Mouse (Mus musculus): ENCODE data around the gene Nrip1. TPM values are rescaled to one million over a fixed set of nuclear protein-coding genes. Genes with fewer than 3 reads are reported as not detected.

Gene Nrip1
- total RNA-seq, 2 experiments from 2014 or later = 76.2 to 98.8 TPM

DNA sequence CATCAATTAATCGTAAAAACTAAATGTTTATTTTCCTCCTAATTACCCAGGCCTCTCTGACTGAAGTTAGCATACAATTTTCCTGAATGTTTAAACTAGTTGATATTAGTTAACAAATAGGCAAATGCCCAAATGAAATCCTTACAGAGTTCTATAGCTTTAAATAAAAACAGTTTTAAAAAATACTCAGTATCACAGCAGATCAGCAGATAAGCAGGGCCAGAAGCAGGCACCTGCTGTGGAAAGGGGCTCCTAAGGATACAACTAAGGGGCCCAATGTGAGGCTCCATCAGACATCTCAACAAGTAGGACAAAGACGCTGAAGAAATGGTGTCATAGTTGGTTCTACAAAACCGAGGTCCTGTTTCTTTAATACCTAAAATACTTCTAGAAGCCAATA lies 58.0 kb downstream of the Nrip1 start:
- DNase-seq = no peak

- DNase-seq = no peak
These were observed 59.3 kb downstream of the Nrip1 start for GRCm38 (mm10) chr16:76314013-76314950.

GRCm38 (mm10) chr16:76312887-76313420 lies 60.7 kb downstream of the Nrip1 start:
- no peak for DNase-seq

GRCm38 (mm10) chr16:76310791-76311190 lies 62.8 kb downstream of the Nrip1 start:
- no peak for DNase-seq

DNA sequence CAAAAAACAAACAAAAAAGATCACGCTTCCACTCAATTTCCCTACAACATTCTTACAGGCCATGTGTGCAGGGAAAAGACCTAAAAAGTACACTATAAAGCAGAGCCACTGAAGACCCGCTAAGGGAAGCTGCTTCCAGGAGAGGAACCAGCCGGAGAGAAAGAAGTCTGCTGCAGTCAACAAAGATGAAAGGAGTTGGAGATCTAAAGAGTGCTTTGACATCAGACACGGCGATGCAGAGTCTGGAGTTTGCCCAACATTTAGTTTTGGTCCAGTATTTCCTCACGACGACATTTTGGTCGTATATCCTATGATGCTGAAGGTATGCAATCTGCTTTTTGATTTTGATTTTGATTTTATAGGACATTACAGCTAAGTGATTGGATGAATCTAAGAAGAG lies 63.3 kb downstream of the Nrip1 start:
- DNase-seq = no peak

DNA sequence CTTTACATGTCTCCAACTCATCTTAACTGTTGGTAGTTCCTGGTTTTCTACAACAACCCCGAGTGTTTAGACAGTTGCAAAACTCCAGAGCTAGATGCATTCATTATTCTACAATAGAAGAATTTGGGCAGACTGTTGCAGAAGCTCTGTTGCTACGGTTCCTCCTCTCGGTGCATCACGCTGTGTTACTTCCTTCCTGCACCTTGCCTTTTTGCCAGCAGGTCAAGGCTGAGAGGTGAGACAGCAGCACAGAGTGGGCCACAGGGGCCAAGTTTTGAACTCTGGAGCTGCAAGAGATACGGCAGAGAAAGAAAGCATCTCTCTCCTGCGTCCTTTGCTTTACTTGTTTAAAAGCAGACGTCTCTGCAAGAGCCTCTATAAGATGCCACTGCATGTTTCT lies 64.3 kb downstream of the Nrip1 start:
- peak in 1 of 2 experiments; percentile 32 for DNase-seq

DNA sequence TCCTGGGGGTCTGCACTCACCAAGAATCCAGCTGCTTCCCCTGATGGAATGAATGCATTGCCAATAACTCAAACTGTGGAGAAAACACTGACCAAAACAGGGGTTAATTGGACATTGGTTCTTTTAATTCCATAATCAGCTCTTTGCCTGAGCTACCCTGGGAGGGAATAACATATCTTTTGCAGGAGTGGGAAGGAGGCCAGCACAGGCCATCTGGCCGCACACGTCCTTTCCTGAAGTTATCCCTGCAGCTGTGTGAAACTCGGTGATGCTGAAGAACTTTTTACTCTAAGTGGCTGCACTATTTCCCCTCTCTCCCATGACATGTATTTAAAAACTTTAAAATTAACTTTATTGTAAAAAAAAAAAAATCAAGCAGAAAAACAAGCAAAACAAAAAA lies 66.6 kb downstream of the Nrip1 start:
- no peak for DNase-seq

DNA sequence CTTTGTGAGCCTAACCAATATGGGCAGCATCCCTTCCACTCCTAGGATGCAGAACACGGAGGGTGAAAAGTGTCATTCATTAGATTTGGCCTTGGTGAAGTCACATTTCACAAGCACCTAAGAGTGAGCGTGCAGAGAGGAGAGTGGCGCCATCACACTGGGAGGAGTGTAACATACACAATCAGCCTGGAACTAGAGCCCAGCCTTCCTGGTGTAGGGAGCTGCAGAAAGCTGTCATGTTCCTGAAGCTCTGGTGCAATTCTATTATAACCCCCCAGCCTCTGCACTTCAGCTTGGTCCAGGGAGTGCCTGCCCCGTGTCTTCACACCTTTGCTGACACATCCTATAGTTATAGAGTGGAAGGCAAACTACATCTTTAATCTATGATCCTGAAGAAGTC lies 67.2 kb downstream of the Nrip1 start:
- no peak for DNase-seq

DNA sequence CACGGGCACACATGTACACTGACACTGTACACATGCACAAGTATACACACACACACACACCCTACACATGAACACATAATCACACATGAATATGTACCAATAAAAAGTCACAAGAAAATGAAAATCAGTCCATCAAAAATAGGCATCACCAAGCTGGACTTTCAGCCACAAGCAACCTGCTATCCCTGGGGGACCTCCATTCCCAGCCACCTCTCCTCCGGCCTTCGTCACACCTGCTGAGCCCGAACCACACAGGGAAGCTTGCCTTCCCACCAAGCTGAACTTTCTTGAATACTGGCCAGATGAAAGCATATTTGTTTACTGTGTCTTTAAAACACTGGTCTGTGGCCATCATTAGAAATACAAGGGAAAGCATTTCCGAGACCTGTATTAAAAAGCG lies 70.2 kb downstream of the Nrip1 start:
- no peak for DNase-seq

- peak in 1 of 2 experiments; percentile 31 for DNase-seq
These were observed 71.9 kb downstream of the Nrip1 start for GRCm38 (mm10) chr16:76301728-76302050.

- DNase-seq = no peak
These were observed 72.4 kb downstream of the Nrip1 start for GRCm38 (mm10) chr16:76301037-76301727.

DNA sequence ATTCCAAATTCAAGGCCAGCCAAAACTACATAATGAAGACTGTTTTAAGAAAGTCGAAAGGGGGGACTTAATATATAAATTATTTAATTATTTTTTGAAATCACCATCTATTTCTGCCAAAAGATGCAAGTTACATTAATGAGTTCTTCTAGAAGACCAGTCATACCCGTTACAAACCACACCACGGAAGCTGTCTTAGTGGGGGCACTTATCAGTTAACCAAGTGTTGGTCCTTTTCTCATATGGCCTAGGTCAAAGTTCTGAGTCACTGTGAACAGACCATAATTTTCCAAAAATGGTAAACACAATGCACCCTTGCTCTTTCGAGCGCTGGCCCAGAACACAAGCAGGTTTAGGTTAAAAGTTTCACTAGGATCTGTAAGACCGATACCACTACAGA lies 73.2 kb downstream of the Nrip1 start:
- DNase-seq = no peak

DNA sequence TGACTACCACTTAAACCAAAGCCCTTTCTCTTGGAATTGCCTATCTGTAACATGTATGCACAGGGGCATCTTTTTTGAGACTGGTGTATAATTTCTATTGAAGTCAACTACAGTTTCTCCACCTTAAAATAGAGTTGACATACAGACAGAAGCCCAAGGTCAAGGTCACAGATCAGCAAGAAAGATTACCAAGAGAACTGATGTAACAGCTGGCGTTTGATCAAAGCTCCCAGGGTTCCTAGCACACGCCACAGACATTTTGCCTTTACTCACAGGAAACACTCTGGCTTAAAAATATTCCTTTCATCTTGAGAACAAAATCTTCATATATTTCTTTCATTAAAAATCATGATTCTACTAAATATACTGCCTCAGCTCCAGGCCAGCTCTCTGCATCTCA lies 74.1 kb downstream of the Nrip1 start:
- DNase-seq = peak; percentile 64 to 75

DNA sequence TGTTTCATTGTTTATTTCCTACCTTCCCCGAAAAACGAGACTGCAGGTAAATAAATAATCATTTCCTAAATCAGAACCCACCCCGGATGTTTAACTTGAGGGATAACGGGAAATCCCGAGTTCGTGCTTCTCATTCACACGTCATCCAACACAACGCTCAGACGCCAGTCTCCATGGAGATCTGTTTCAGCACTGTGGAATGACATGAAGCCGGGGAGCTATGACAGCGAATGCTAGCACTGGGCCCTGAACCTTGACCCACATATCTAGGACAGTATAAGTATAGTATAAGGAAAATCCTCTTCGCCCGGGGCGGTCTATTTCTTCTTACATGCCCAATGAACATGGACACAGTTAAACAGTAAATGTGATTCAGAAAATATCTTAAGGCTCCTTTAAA lies 78.3 kb downstream of the Nrip1 start:
- peak; percentile 60 to 62 for DNase-seq

GRCm38 (mm10) chr16:76294550-76294949 lies 79.1 kb downstream of the Nrip1 start:
- DNase-seq = no peak

GRCm38 (mm10) chr16:76293765-76294463 lies 79.7 kb downstream of the Nrip1 start:
- peak; percentile 79 to 81 for DNase-seq

GRCm38 (mm10) chr16:76293176-76293575 lies 80.5 kb downstream of the Nrip1 start:
- DNase-seq = no peak

DNA sequence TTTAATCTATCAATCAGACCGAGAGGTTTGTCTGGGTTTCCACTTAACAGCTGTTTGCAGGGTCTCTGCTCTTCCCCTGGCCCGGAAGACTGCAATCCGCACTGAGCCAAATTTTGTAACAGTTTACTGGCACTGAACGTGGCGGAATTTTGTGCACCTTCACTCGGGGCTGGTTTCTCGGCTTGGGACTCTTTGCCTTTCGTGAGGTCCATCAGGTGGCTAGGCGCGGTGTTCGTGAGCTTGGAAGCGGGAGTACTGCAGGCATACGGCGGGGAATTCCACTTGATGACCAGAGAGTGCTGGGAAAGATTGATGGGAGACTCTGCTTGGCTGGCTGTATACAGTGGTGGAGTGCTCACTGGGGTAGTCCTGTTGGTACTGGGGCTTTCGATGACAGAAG lies 81.0 kb downstream of the Nrip1 start:
- DNase-seq = no peak

- no peak for DNase-seq
These were observed 82.3 kb downstream of the Nrip1 start for GRCm38 (mm10) chr16:76291366-76291765.

- no peak for DNase-seq
These were observed 84.1 kb downstream of the Nrip1 start for GRCm38 (mm10) chr16:76289495-76289894.

DNA sequence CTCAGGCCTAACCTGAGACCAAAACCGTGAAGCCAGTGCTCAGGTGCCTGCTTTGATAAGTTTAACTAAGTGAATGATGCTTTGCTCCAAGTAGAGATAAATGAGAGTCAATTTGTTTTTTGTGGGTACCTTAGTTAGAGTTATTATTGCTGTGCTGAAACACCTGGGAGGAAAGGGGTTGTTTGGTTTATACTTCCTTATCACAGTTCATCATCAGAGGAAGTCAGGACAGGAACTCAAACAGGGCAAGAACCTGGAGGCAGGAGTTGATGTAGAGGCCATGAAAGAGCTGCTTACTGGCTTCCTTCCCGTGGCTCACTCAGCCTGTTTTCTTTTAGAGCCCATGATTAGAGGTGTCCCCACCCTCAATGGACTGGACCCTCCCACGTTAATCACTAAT lies 89.8 kb downstream of the Nrip1 start:
- DNase-seq = no peak

DNA sequence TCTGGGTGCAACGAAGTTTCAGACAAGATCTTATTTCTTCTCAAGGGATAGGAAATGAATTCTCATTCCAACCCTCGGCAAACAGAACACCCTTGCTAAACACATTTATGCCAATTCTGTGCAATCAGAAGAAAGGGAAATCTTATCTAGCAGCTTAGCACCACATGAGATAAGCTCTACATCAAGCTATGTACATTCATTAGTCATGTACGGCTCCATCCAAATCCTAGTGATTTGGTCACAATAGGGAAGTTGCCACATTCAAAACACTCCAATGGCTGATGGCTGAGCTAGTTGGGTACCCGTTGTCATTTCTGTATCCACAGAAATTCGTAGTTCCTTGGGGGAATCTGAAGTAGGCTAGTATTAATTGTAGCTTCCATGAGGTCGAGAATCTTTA lies 91.8 kb downstream of the Nrip1 start:
- no peak for DNase-seq

DNA sequence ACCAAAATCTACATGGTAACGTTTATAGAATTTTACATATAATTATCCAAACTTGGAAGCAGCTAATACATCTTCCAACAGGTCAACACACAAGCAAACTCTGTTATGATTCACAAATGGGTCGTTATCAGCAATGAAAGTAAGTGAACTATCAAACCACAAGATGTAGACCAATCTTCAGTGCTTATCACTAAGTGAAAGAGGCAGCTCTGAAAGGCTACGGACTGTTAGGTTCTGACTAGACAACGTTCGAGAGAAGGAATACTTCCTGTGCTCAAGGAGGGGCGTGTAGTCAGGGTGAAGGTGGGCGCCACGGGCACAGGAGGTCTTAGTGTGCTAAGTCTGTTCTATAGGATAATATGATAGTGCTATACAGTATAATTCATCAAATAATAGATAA lies 93.3 kb downstream of the Nrip1 start:
- DNase-seq = no peak

All from adrenal gland, postnatal 36 days (tissue).